Mouse (Mus musculus) retina, embryonic 14.5 days (tissue): Measurements from ENCODE around the gene Hmg20a.

Source experiments
- DNase-seq: peaks from one replicate; pipeline ENCODE4 v3.0.0-alpha.2; 2015; ENCODE audit warnings: low spot score

Gene Hmg20a

DNA sequence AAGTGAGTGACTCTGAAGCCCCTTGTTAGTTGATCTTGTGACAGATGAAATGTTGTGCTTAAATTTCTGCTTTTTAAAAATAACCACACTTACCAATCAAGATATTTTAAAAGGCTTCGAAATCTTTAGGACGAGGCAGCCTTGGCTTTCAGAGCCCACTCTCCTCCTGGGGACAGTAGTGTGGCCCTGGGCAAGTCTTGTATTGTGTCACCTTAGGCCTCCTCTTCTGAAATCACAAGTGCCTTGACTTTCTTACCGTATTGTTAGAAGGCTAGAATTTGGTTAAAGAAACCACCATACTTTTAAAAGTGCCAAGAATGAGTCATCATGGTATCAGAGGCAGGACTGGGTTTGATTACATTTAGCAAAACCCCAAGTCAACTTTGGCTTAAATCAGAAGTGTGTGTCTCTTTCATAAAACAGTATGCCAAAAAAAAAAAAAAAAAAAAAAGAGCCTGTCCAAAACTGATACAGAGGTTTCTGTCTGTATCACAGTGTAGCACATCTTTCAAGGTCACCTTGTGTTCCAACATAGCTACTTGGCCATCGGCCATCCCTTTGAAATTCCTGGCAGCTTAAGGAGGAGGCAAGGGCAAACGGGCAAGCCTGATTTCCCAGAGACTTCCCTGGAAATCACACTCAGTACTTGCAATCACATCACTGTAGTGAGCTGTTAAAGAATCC is 78.9 kb downstream of the Hmg20a start:
- DNase-seq, result no peak

DNA sequence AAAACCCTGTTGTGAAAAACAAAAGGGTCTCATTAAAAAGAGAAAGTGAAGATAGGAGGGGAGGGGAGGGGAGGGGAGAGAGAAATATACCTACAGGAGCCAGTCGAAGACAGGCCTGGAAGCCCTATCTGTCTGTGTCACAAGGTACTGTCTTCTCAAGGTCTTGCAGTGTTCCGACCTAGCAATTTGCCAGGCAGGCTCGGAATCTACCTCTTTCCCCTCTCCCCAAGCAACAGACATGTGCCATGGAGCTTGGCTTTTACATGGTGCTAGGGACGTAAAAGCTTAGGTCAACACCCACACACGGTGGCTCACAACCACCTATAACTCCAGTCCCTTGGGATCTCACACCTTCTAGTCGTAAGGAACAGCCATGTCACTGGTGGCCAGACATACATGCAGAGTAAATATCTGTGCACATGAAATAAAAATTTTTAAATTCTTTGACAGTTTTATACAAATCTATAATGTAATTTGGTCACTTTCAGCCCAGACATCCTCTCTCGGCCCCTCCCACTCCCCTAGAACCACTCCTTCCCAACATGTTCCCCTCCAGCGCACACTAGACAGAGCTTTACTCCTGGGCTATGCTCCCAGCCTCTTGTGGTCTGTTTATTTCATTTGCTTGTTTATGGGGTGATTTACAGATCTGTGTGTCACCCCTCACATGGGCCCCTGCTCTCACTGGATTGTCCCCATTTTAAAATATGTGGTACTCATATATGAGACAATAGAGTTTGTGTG is 81.1 kb downstream of the Hmg20a start:
- DNase-seq, result no peak

DNA sequence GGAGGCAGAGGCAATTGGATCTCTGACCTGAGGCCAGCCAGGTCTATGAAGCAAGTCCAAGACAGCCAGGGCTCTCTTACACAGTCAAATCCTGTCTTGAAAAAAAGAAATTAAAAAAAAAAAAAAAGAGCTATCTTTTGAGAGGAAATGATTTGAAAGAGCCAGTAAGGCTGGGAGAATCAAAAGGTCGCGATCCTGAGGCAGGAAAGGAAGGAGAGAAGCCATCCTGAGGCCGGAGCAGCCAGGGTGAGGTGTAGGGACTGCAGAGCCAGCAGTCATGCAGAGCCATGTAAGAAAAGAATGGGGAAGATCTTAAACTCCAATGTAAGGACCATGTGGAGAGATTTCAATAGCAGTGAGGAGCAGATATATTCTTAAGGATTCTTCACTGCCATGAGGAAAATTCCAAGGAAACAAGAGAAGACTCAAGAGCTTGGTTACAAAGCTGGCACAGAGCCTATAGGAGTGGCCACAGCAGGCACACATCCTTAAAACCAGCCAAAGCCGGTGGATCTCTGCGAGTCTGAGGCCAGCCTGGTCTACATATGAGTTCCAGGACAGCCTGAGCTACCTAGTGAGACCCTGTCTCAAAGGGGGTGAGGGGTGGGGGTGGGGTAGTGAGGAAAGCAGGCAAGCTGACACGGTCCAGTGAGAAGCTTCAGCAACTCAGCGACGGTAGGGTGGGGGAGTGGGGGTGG is 82.6 kb downstream of the Hmg20a start:
- DNase-seq, result no peak

DNA sequence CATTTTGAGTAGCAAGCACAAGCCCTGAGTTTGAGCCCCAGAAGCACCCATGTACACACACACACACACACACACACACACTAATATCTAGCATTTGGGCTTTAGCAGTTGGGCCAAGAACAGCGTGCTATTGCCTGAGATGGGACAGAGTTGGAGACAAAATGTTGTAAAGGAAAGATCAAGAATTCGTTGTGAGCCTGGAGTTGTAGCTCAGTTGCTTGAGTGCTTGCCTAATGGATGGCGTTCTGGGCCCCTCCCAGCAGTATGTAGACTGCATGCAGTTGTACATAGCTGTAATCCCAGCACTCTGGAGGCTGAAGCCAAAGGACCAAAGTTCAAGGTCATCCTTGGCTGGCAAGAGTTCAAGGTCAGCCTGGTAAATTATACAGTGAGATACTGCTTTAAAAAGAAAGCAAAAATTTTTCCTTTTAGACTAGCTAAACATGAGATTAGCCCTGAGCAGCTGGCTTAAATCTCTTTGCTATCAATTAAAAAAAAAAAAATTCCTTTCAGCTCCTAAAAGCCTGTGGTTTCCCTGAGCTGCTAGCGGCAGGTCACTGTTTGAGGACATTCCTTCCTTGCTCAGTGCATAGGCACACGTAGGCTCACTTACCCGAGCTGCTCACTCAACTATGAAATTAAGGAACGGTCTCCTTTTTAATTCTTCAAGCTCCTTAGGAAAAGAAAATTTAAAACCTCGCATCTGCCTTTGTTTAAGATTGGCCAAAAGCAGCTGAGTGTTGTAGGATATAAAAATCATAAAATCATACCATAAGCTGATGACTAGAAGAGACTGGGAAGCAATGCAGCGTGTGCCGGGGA is 83.5 kb downstream of the Hmg20a start:
- peak; percentile 38 for DNase-seq

DNA sequence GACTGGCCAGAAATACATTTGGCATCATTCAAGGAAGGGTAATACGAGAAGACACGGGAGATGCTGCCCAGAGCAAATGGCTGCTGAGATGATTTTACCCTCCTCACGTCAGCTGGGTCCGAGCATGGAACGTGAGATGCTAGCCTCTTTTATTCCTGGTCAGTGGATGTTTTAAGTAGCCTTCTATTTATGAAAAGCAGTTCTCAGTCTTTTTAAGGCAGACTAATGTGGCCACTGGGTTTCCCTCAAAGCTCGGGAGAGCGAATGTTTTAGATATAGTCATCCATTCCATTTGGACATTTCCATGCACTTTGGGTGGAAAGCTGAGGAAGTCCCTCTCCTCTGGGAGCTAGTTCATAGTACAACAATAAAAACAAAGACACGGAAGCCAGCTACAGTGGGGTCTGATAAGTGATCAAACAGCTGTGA is 84.1 kb downstream of the Hmg20a start:
- DNase-seq, result peak; percentile 13

- DNase-seq, result no peak
These were observed 85.5 kb downstream of the Hmg20a start for GRCm38 (mm10) chr9:56503621-56504500.

DNA sequence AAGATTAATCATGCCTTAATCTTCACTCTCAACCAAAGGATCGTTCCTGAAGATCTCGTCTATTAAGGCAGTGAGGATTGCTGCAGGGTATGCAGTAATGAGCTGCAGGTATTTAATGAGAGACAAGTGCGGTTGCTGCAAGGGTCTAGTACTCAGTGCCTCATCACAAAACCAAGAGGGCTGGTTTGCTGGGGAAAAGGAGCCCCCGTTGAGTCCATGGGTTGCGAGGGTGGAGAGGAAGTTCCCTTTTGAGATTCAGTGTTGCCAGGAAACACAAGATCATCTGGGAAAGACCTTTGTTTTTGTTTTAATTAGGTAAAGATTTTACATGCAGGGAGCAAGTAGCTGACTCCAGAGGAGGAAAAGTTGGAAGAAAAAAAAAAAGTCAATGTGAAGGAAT is 86.1 kb downstream of the Hmg20a start:
- no peak for DNase-seq

GRCm38 (mm10) chr9:56505083-56505792 is 86.8 kb downstream of the Hmg20a start:
- DNase-seq, result no peak

GRCm38 (mm10) chr9:56505793-56506755 is 87.7 kb downstream of the Hmg20a start:
- DNase-seq, result peak; percentile 94

DNA sequence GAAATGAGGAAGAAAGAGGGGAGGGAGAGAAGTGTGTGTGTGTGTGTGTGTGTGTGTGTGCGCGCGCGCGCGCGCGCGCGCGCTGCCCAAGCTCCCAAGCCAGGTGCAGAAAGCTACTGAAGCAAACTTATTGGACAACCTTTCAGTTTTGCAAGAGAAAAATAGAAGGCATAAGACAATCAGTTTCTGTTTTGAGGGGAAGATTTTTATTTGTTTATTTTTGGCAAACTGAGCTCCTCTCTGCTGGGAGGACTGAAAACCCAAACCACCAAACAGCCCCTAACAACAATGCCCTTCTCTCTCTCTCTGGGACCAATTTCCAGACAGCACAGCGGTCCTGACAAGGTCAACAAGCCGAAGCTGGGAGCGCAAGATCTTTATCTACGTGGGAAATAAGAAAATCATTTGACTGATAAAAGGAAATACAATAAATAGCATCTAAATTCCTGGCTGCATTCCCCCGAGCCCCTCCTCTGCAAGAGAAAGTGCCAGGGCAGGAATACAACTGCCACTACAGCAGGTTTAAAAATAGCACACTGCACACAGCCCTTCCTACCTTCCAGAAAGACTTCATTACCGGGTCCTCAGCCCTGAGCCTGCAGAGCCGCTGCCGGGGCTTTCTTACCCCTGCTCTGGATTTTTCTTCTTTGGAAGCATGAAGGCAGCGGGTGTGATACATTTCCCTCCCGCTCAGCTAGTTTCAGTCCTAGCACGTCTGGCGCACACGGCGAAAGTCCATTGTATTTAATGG is 88.7 kb downstream of the Hmg20a start:
- DNase-seq, result peak; percentile 46

DNA sequence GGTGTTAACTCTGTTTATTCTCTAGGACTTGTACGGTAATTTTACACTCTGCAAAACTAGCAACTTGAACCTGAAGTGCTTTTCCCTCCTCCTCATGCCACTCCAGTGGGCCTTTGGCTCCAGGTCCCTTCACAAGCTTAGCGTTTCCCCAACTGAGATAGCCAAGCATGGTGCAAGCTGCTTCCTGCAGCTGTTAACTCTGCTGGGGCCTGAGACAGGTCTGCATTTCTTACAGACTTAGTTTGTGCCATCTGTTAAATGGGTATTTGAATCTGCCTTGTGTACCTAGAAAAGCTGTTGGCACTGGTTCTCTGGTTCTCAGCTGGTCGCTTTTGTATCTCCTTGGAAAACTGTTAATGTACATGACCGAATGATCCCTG is 89.3 kb downstream of the Hmg20a start:
- no peak for DNase-seq

- no peak for DNase-seq
These were observed 90.5 kb downstream of the Hmg20a start for GRCm38 (mm10) chr9:56508835-56509451.

- no peak for DNase-seq
These were observed 91.9 kb downstream of the Hmg20a start for GRCm38 (mm10) chr9:56510281-56510680.

GRCm38 (mm10) chr9:56512486-56512885 is 94.1 kb downstream of the Hmg20a start:
- no peak for DNase-seq

- DNase-seq, result no peak
These were observed 96.7 kb downstream of the Hmg20a start for GRCm38 (mm10) chr9:56515110-56515509.

DNA sequence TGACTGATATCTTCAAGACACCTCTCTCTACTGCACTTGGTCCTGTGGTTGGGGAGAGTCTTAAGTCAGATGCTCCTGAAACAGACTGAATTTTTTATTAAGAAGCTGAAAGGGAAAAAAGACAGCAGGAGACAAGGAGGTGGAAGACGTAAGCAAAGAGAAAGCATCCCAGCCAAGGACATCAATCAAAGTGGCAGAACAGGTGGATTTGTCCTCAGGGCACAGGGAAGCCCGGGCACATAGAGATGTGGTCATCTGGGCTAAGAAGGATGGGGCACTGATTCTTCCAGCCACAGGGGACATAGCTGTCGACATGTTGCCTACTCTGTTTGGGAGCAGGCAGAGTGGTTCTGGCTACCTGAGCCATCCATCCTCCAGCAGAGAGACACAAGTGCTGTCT is 97.8 kb downstream of the Hmg20a start:
- no peak for DNase-seq

- DNase-seq, result peak; percentile 75
These were observed 98.4 kb downstream of the Hmg20a start for GRCm38 (mm10) chr9:56516692-56517263.

- no peak for DNase-seq
These were observed 103.9 kb downstream of the Hmg20a start for GRCm38 (mm10) chr9:56522281-56522680.
